Mouse (Mus musculus) cerebellum, adult 2 months (tissue): Measurements from ENCODE around the gene Etv6.

ENCODE experiments used
- CTCF ChIP-seq: fragments of 200-500 bp; IDR thresholded peaks from 2 replicates; pipeline ENCODE4 v1.5.1; 2011; ENCODE audit warnings: low read depth, mild to moderate bottlenecking, control low read depth, low read length, moderate library complexity, borderline replicate concordance; ENCODE audit not compliant: insufficient read depth
- POLR2A ChIP-seq: fragments of 200-500 bp; IDR thresholded peaks from 2 replicates; pipeline ENCODE4 v1.6.1; 2011; ENCODE audit warnings: low read length, control low read depth, borderline replicate concordance; ENCODE audit not compliant: insufficient read depth

GRCm38 (mm10) chr6:134099976-134100743 lies 64.7 kb downstream of the Etv6 start:
- TF ChIP-seq CTCF (no peak), POLR2A (no peak)
